Mouse (Mus musculus) cerebellum, adult 2 months (tissue): ENCODE data around the gene Znfx1.

Source experiments
- CTCF ChIP-seq: fragments of 200-500 bp; IDR thresholded peaks from 2 replicates; pipeline ENCODE4 v1.5.1; 2011; ENCODE audit warnings: low read depth, mild to moderate bottlenecking, control low read depth, low read length, moderate library complexity, borderline replicate concordance; ENCODE audit not compliant: insufficient read depth
- POLR2A ChIP-seq: fragments of 200-500 bp; IDR thresholded peaks from 2 replicates; pipeline ENCODE4 v1.6.1; 2011; ENCODE audit warnings: low read length, control low read depth, borderline replicate concordance; ENCODE audit not compliant: insufficient read depth

DNA sequence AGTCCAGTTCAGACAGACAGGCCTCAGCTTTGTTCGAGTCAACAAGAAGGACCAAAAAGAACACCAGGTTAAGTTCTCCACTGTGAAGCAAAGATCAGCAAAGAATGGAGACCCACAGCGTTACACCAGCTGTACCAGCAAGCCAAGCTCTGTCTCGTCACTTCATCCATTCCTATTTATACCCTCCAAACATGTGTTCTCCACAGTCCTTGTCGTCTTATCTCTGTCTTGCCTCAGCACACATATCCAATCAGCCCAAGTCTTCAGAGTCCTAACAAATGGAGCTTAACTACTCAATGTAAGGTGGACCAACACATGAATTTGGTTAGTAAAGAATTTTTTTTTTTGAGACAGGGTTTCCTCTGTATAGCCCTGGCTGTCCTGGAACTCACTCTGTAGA lies 53.3 kb downstream of the Znfx1 start:
- no peak for TF ChIP-seq POLR2A
- TF ChIP-seq CTCF, result no peak
